Mouse (Mus musculus) CH12.LX (cell line): ENCODE results near the gene Fgfr2. TPM values are rescaled to one million over a fixed set of nuclear protein-coding genes. Genes with fewer than 3 reads are reported as not detected.

Experiments
- DNase-seq: peaks from one replicate; pipeline ENCODE4 v3.0.0-alpha.2; 2013; ENCODE audit errors: extremely low read depth
- H3K27ac ChIP-seq: 2 replicates; pipeline ENCODE4 v1.5.1; 2012; ENCODE audit warnings: low read depth, mild to moderate bottlenecking, control low read depth, moderate library complexity; ENCODE audit not compliant: insufficient read depth
- H3K27me3 ChIP-seq: replicated peaks from 2 replicates; pipeline ENCODE3; 2012; ENCODE audit warnings: inconsistent platforms
- H3K36me3 ChIP-seq, 2 experiments: replicated peaks in 1 of 2; 2 replicates each; pipeline versions ENCODE3 to v1.6.1; 2012; ENCODE audit warnings: inconsistent platforms in 1 of 2, low read length in 1 of 2, mild to moderate bottlenecking in 1 of 2, mixed read lengths in 1 of 2, moderate library complexity in 1 of 2; ENCODE audit not compliant: control insufficient read depth in 1 of 2, insufficient read depth in 1 of 2
- H3K4me1 ChIP-seq, 2 experiments: 2 replicates each; pipeline ENCODE4 v1.6.1; 2012; ENCODE audit warnings: inconsistent platforms in 1 of 2, moderate library complexity in 1 of 2; ENCODE audit not compliant: insufficient read depth in 2 of 2, control insufficient read depth in 1 of 2
- H3K4me2 ChIP-seq: 2 replicates; pipeline ENCODE4 v1.6.1; 2012; ENCODE audit warnings: low read depth, mild to moderate bottlenecking, control low read depth; ENCODE audit not compliant: poor library complexity, insufficient read depth, severe bottlenecking
- H3K4me3 ChIP-seq, 3 experiments: fragments of 150-350 bp in 1 of 3; sonication (generic) in 1 of 3; replicated peaks in 1 of 3; 2 replicates each; pipeline versions ENCODE3 to v1.5.1; 2011 to 2012; ENCODE audit warnings: low read depth in 2 of 3, low read length in 2 of 3, mild to moderate bottlenecking in 2 of 3, moderate library complexity in 2 of 3, control low read depth in 1 of 3, improper control_type of control experiment in 1 of 3, inconsistent platforms in 1 of 3, mixed read lengths in 1 of 3; ENCODE audit not compliant: poor library complexity in 1 of 3
- H3K79me2 ChIP-seq: replicated peaks from 2 replicates; pipeline ENCODE4 v1.6.1; 2012; ENCODE audit warnings: mild to moderate bottlenecking, moderate library complexity; ENCODE audit not compliant: control insufficient read depth, poor library complexity, insufficient read depth, severe bottlenecking; ENCODE audit errors: extremely low read depth
- H3K9ac ChIP-seq: 2 replicates; pipeline ENCODE4 v1.6.1; 2012; ENCODE audit warnings: low read depth, mild to moderate bottlenecking, control low read depth, moderate library complexity; ENCODE audit not compliant: insufficient read depth
- H3K9me3 ChIP-seq: replicated peaks from 2 replicates; pipeline ENCODE3; 2012; ENCODE audit warnings: low read length, inconsistent platforms, mixed read lengths
- E2F4 ChIP-seq: IDR thresholded peaks from 2 replicates; pipeline ENCODE4 v1.6.1; 2011; ENCODE audit warnings: low read depth, low read length, improper control_type of control experiment; ENCODE audit not compliant: insufficient replicate concordance
- ETS1 ChIP-seq: conservative IDR thresholded peaks from 2 replicates; pipeline ENCODE4 v1.6.1; 2012; ENCODE audit warnings: low read depth, mild to moderate bottlenecking, inconsistent platforms, low read length, improper control_type of control experiment, moderate library complexity
- JUN ChIP-seq: IDR thresholded peaks from 2 replicates; pipeline ENCODE4 v1.6.1; 2011; ENCODE audit warnings: low read depth, mild to moderate bottlenecking, low read length, improper control_type of control experiment, moderate library complexity; ENCODE audit not compliant: insufficient read depth
- JUND ChIP-seq: conservative IDR thresholded peaks from 2 replicates; pipeline ENCODE4 v1.6.1; 2011; ENCODE audit warnings: low read depth, low read length, improper control_type of control experiment
- KAT2A ChIP-seq: IDR thresholded peaks from 2 replicates; pipeline ENCODE4 v1.6.1; 2012; ENCODE audit warnings: low read length, improper control_type of control experiment, inconsistent platforms; ENCODE audit not compliant: insufficient replicate concordance
- MAFK ChIP-seq: IDR thresholded peaks from 2 replicates; pipeline ENCODE4 v1.6.1; 2011; ENCODE audit warnings: low read length, improper control_type of control experiment; ENCODE audit not compliant: insufficient replicate concordance
- MXI1 ChIP-seq: IDR thresholded peaks from 2 replicates; pipeline ENCODE4 v1.6.1; 2011; ENCODE audit warnings: mild to moderate bottlenecking, low read depth, low read length, improper control_type of control experiment
- MYC ChIP-seq: IDR thresholded peaks from 2 replicates; pipeline ENCODE4 v1.6.1; 2011; ENCODE audit warnings: low read depth, mild to moderate bottlenecking, improper control_type of control experiment, low read length
- NRF1 ChIP-seq: IDR thresholded peaks from 2 replicates; pipeline ENCODE4 v1.6.1; 2014; ENCODE audit warnings: low read depth, mild to moderate bottlenecking, inconsistent platforms, low read length, improper control_type of control experiment, moderate library complexity
- PAX5 ChIP-seq: IDR thresholded peaks from 2 replicates; pipeline ENCODE4 v1.6.1; 2012; ENCODE audit warnings: low read length, inconsistent platforms, mixed read lengths
- POLR2A ChIP-seq: IDR thresholded peaks from 2 replicates; pipeline ENCODE4 v1.6.1; 2011; ENCODE audit warnings: low read depth, mild to moderate bottlenecking, improper control_type of control experiment, low read length
- POLR2AphosphoS2 ChIP-seq: IDR thresholded peaks from 2 replicates; pipeline ENCODE4 v1.6.1; 2011; ENCODE audit warnings: low read depth, low read length, improper control_type of control experiment
- RAD21 ChIP-seq: IDR thresholded peaks from 2 replicates; pipeline ENCODE4 v1.6.1; 2011; ENCODE audit warnings: low read depth, mild to moderate bottlenecking, low read length, improper control_type of control experiment, moderate library complexity
- RCOR1 ChIP-seq: conservative IDR thresholded peaks from 2 replicates; pipeline ENCODE4 v1.6.1; 2012; ENCODE audit warnings: low read depth, mild to moderate bottlenecking, inconsistent platforms, low read length, improper control_type of control experiment
- SIN3A ChIP-seq: IDR thresholded peaks from 2 replicates; pipeline ENCODE4 v1.6.1; 2012; ENCODE audit warnings: low read length, improper control_type of control experiment, inconsistent platforms
- SMC3 ChIP-seq: IDR thresholded peaks from 2 replicates; pipeline ENCODE4 v1.6.1; 2011; ENCODE audit warnings: low read depth, low read length, improper control_type of control experiment
- TCF12 ChIP-seq: IDR thresholded peaks from 2 replicates; pipeline ENCODE4 v1.6.1; 2014; ENCODE audit warnings: low read depth, mild to moderate bottlenecking, inconsistent platforms, low read length, improper control_type of control experiment
- UBTF ChIP-seq: IDR thresholded peaks from 2 replicates; pipeline ENCODE4 v1.6.1; 2012; ENCODE audit warnings: low read depth, mild to moderate bottlenecking, inconsistent platforms, low read length, improper control_type of control experiment, moderate library complexity
- USF1 ChIP-seq: IDR thresholded peaks from 2 replicates; pipeline ENCODE4 v1.6.1; 2014; ENCODE audit warnings: low read depth, mild to moderate bottlenecking, inconsistent platforms, low read length, improper control_type of control experiment
- ZKSCAN1 ChIP-seq: IDR thresholded peaks from 2 replicates; pipeline ENCODE4 v1.6.1; 2012; ENCODE audit warnings: low read depth, inconsistent platforms, low read length, improper control_type of control experiment, borderline replicate concordance
- ZMIZ1 ChIP-seq: IDR thresholded peaks from 2 replicates; pipeline ENCODE4 v1.6.1; 2012; ENCODE audit warnings: low read depth, mild to moderate bottlenecking, inconsistent platforms, low read length, improper control_type of control experiment
- dilution Hi-C: fragments of 300-500 bp; cut with MboI; formaldehyde crosslinking; loops from 2 replicates; pipeline ENCODE4 v1.14.3; 2020; ENCODE audit warnings: low sequenced_read_pairs; ENCODE audit not compliant: extremely low pct_unique_long_range_greater_than_20kb, extremely low pct_ligation_motif_present
- in situ Hi-C: fragments of 300-500 bp; cut with MboI; formaldehyde crosslinking; loops from 3 replicates; pipeline ENCODE4 v1.14.3; 2019; ENCODE audit warnings: low sequenced_read_pairs, low pct_ligation_motif_present, low pct_unique_long_range_greater_than_20kb, mixed read lengths
- polyA plus RNA-seq: library from polyadenylated mRNA; unstranded; fragments of >175 nt; gene quantifications from 2 replicates; pipeline ENCODE4 v1.2.1, GENCODE M21; 2012; ENCODE audit warnings: low read depth; ENCODE audit not compliant: insufficient read length
- total RNA-seq, 2 experiments: library from RNA; depleted of rRNA; stranded (reverse); fragments of 300-350 nt in 1 of 2; fragments of >200 nt in 1 of 2; gene quantifications; 2 replicates each; pipeline ENCODE4 v1.2.3; 2012 to 2014

Fgfr2 gene
- total and polyA plus RNA-seq, 3 experiments: not detected

GRCm38 (mm10) chr7:133039556-133040255, 83.4 kb downstream of the Fgfr2 start:
- no peak for TF ChIP-seq SMC3
- no peak for TF ChIP-seq ZKSCAN1
- TF ChIP-seq JUN: no peak
- TF ChIP-seq MYC: no peak
- TF ChIP-seq SIN3A: no peak
- in situ Hi-C loops (loop anchor here (25.0 kb wide), 1 partner anchor 573 kb away; the partner anchor contains the start of gene Tex36), dilution Hi-C loops (no loop called here)
- peaks cover 83% of the 10 kb centered on the region for H3K27me3 ChIP-seq
- H3K4me1 ChIP-seq: no peaks in the 10 kb centered on the region
- H3K4me2 ChIP-seq: no peak overlapping the region
- H3K27ac ChIP-seq: no peak overlapping the region
- no peak overlapping the region for H3K9ac ChIP-seq
- H3K79me2 ChIP-seq: no peaks in the 10 kb centered on the region
- no peak overlapping the region for H3K4me3 ChIP-seq
- no peaks in the 10 kb centered on the region for H3K36me3 ChIP-seq
- no peak for DNase-seq
- no peaks in the 10 kb centered on the region for H3K9me3 ChIP-seq

- dilution Hi-C loops: no loop called here
These were observed 85.5 kb downstream of the Fgfr2 start for GRCm38 (mm10) chr7:133037618-133038017.

More at GRCm38 (mm10) chr7:133037618-133038017, 85.5 kb downstream of the Fgfr2 start:
- Histone ChIP-seq H3K36me3 (no peaks in the 10 kb centered on the region), H3K79me2 (no peaks in the 10 kb centered on the region), H3K9me3 (no peaks in the 10 kb centered on the region), H3K27me3 (peaks cover 85% of the 10 kb centered on the region), H3K4me2 (no peak overlapping the region), H3K27ac (no peak overlapping the region), H3K4me3 (no peak overlapping the region), H3K4me1 (no peaks in the 10 kb centered on the region), H3K9ac (no peak overlapping the region)
- DNase-seq: no peak
- TF ChIP-seq POLR2AphosphoS2 (no peak), MAFK (no peak), JUND (no peak), SIN3A (no peak), ZKSCAN1 (no peak), UBTF (no peak), E2F4 (no peak), RAD21 (no peak), ETS1 (no peak), SMC3 (no peak), RCOR1 (no peak), KAT2A (no peak), PAX5 (no peak), TCF12 (no peak), NRF1 (no peak), MXI1 (no peak), ZMIZ1 (no peak), POLR2A (no peak), JUN (no peak), USF1 (no peak)
- in situ Hi-C loops: loop anchor here (25.0 kb wide), 1 partner anchor 575 kb away; the partner anchor contains the start of gene Tex36
